Mouse (Mus musculus): ENCODE measurements around the gene Gtf2h4. TPM values are rescaled to one million over a fixed set of nuclear protein-coding genes. Genes with fewer than 3 reads are reported as not detected.

Gene Gtf2h4
- polyA plus RNA-seq, 1 experiment, result 17.2 TPM

DNA sequence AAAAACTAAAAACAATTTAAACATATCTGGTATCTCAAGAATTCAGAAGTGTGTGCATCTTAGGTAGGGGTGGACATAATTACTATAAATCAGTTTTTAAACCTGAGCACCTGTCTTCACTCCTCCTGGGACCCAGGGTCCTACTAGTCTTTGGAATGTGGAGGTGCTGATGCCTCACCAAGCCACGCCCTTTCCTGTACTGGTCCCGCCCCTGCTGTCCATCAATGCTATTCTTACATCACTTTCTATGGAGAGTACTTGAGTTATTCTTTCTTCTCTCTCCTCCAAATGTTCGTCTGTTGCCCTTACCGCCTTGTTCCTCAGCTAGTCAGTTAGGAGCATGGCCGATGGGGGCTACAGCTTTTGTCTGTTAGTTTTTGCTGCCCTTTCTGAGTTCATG, 37.2 kb downstream of the Gtf2h4 start:
- no peak overlapping the region for H3K4me3 ChIP-seq (ENCODE audit: low read depth, low read length)
- H3K27me3 ChIP-seq (ENCODE audit: control insufficient read depth, insufficient read depth, low read length), result no peaks in the 10 kb centered on the region
- no peak overlapping the region for H3K27ac ChIP-seq (ENCODE audit: insufficient read depth, low read depth, low read length)
- peaks cover 3% of the 10 kb centered on the region; the same call in 1 of the 2 replicates for H3K4me1 ChIP-seq (ENCODE audit: control insufficient read depth, insufficient read depth, insufficient read length, low read length)
- H3K36me3 ChIP-seq (ENCODE audit: control insufficient read depth, insufficient read depth, low read length), result no peaks in the 10 kb centered on the region
- 43% methylated on average over 5 of the region's 5 CpGs for WGBS
- TF ChIP-seq POLR2A (IDR thresholded peaks at IDR 0.05; ENCODE audit: low read depth, low read length), result no peak
- no peak for TF ChIP-seq CTCF (IDR thresholded peaks at IDR 0.05; ENCODE audit: extremely low read depth, insufficient read length, insufficient replicate concordance, low read depth, low read length)

GRCm38 (mm10) chr17:35635699-35636111, 37.8 kb downstream of the Gtf2h4 start:
- Histone ChIP-seq H3K4me1 (ENCODE audit: control insufficient read depth, insufficient read depth, insufficient read length, low read length) (peaks cover 3% of the 10 kb centered on the region; the same call in 1 of the 2 replicates), H3K4me3 (ENCODE audit: low read depth, low read length) (peak overlapping the region; percentile 65), H3K27ac (ENCODE audit: insufficient read depth, low read depth, low read length) (no peak overlapping the region), H3K27me3 (ENCODE audit: control insufficient read depth, insufficient read depth, low read length) (no peaks in the 10 kb centered on the region), H3K36me3 (ENCODE audit: control insufficient read depth, insufficient read depth, low read length) (no peaks in the 10 kb centered on the region)
- under 1% methylated on average over 15 of the region's 15 CpGs for WGBS
- TF ChIP-seq CTCF (IDR thresholded peaks at IDR 0.05; ENCODE audit: extremely low read depth, insufficient read length, insufficient replicate concordance, low read depth, low read length) (peak; percentile 93; the same call in 1 of the 2 replicates), POLR2A (IDR thresholded peaks at IDR 0.05; ENCODE audit: low read depth, low read length) (no peak)

GRCm38 (mm10) chr17:35635202-35635601, 38.3 kb downstream of the Gtf2h4 start:
- H3K27ac ChIP-seq (ENCODE audit: insufficient read depth, low read depth, low read length), result no peak overlapping the region
- H3K4me1 ChIP-seq (ENCODE audit: control insufficient read depth, insufficient read depth, insufficient read length, low read length), result peaks cover 3% of the 10 kb centered on the region; the same call in 1 of the 2 replicates
- H3K4me3 ChIP-seq (ENCODE audit: low read depth, low read length), result no peak overlapping the region
- no peaks in the 10 kb centered on the region for H3K27me3 ChIP-seq (ENCODE audit: control insufficient read depth, insufficient read depth, low read length)
- WGBS, result 67% methylated on average over 3 of the region's 3 CpGs
- H3K36me3 ChIP-seq (ENCODE audit: control insufficient read depth, insufficient read depth, low read length), result no peaks in the 10 kb centered on the region
- TF ChIP-seq CTCF (IDR thresholded peaks at IDR 0.05; ENCODE audit: extremely low read depth, insufficient read length, insufficient replicate concordance, low read depth, low read length) (no peak), POLR2A (IDR thresholded peaks at IDR 0.05; ENCODE audit: low read depth, low read length) (no peak)

DNA sequence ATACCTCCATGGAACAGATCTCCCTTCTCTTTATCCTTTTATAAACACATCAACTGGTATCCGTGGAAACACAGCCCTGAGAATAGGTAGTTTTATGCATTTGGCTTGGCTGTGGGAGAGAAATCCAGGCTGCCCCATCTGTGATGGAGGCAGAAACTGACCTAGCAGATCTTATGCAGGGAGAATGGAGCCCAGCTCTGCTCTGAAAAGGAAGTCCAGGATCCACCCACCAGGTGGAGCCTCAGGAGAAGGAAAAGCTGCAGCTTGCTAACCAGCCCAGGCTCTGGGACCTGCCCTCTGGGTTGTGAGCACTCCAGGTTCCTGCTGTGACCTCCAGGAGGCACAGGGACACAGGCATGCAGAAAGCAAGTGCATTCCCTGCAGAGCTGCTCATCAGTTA, 39.5 kb downstream of the Gtf2h4 start:
- Histone ChIP-seq H3K27ac (ENCODE audit: insufficient read depth, low read depth, low read length) (no peak overlapping the region), H3K4me3 (ENCODE audit: low read depth, low read length) (no peak overlapping the region), H3K27me3 (ENCODE audit: control insufficient read depth, insufficient read depth, low read length) (no peaks in the 10 kb centered on the region), H3K36me3 (ENCODE audit: control insufficient read depth, insufficient read depth, low read length) (no peaks in the 10 kb centered on the region), H3K4me1 (ENCODE audit: control insufficient read depth, insufficient read depth, insufficient read length, low read length) (peaks cover 3% of the 10 kb centered on the region; the same call in 1 of the 2 replicates)
- TF ChIP-seq CTCF (IDR thresholded peaks at IDR 0.05; ENCODE audit: extremely low read depth, insufficient read length, insufficient replicate concordance, low read depth, low read length), result peak; percentile 48; the same call in 1 of the 2 replicates
- no peak for TF ChIP-seq POLR2A (IDR thresholded peaks at IDR 0.05; ENCODE audit: low read depth, low read length)
- WGBS, result 14% methylated on average over 1 of the region's 1 CpGs

GRCm38 (mm10) chr17:35626537-35626936, 47.0 kb downstream of the Gtf2h4 start, which contains the start of gene Gm9573:
TSS of gene Gm9573 (minus strand) at chr17:35626637.
- no peaks in the 10 kb centered on the region for H3K36me3 ChIP-seq (ENCODE audit: control insufficient read depth, insufficient read depth, low read length)
- H3K4me1 ChIP-seq (ENCODE audit: control insufficient read depth, insufficient read depth, insufficient read length, low read length), result no peaks in the 10 kb centered on the region
- WGBS, result 69% methylated on average over 7 of the region's 7 CpGs
- H3K27ac ChIP-seq (ENCODE audit: insufficient read depth, low read depth, low read length), result no peak within 1 kb of the TSS
- no peak within 1 kb of the TSS for H3K4me3 ChIP-seq (ENCODE audit: low read depth, low read length)
- TF ChIP-seq CTCF (IDR thresholded peaks at IDR 0.05; ENCODE audit: extremely low read depth, insufficient read length, insufficient replicate concordance, low read depth, low read length) (no peak), POLR2A (IDR thresholded peaks at IDR 0.05; ENCODE audit: low read depth, low read length) (no peak)
- H3K27me3 ChIP-seq (ENCODE audit: control insufficient read depth, insufficient read depth, low read length), result no peaks in the 10 kb centered on the region

Other genes starting within 250 kb of the Gtf2h4 start
- gene H2-Q6, start 248.9 kb downstream of the Gtf2h4 start, polyA plus RNA-seq (2012; rRNA removed), result 23.8 and 59.3 TPM in 2 replicates
- gene H2-Q7, start 234.6 kb downstream of the Gtf2h4 start, polyA plus RNA-seq (2012; rRNA removed), result 74.1 and 186 TPM in 2 replicates
- gene H2-Q10, start 203.7 kb downstream of the Gtf2h4 start, polyA plus RNA-seq (2012; rRNA removed), result 8.5 and 12.0 TPM in 2 replicates
- gene Pou5f1, start 167.7 kb downstream of the Gtf2h4 start, polyA plus RNA-seq (2012; rRNA removed), result not detected in 2 replicates
- 7.3 and 8.1 TPM in 2 replicates for gene Tcf19, start 156.9 kb downstream of the Gtf2h4 start, polyA plus RNA-seq (2012; rRNA removed)
- 3.2 and 3.5 TPM in 2 replicates for gene Cchcr1, start 156.6 kb downstream of the Gtf2h4 start, polyA plus RNA-seq (2012; rRNA removed)
- 0.15 and 0.37 TPM in 2 replicates for gene Psors1c2, start 140.5 kb downstream of the Gtf2h4 start, polyA plus RNA-seq (2012; rRNA removed)
- 0.08 and 0.39 TPM in 2 replicates for gene Cdsn, start 121.6 kb downstream of the Gtf2h4 start, polyA plus RNA-seq (2012; rRNA removed)
- gene 2300002M23Rik, start 106.3 kb downstream of the Gtf2h4 start, polyA plus RNA-seq (2012; rRNA removed), result not detected in 2 replicates
- gene Sfta2, start 72.2 kb downstream of the Gtf2h4 start, polyA plus RNA-seq (2012; rRNA removed), result not detected in 2 replicates
- not detected in 2 replicates for gene Gm9573, start 47.1 kb downstream of the Gtf2h4 start, polyA plus RNA-seq (2012; rRNA removed)
- 0.23 and 85.7 TPM in 2 replicates for gene Mucl3, start 30.0 kb downstream of the Gtf2h4 start, polyA plus RNA-seq (2012; rRNA removed)
- 18.2 and 26.5 TPM in 2 replicates for gene Vars2, start 6.1 kb downstream of the Gtf2h4 start, polyA plus RNA-seq (2012; rRNA removed)
- 51.9 and 76.9 TPM in 2 replicates for gene Ddr1, start 30.9 kb upstream of the Gtf2h4 start, polyA plus RNA-seq (2012; rRNA removed)
- 6.1 and 8.6 TPM in 2 replicates for gene Ier3, start 147.9 kb upstream of the Gtf2h4 start, polyA plus RNA-seq (2012; rRNA removed)
- gene Flot1, start 149.5 kb upstream of the Gtf2h4 start, polyA plus RNA-seq (2012; rRNA removed), result 33.4 and 53.2 TPM in 2 replicates
- 82.8 and 157 TPM in 2 replicates for gene Tubb5, start 164.6 kb upstream of the Gtf2h4 start, polyA plus RNA-seq (2012; rRNA removed)
- gene Mdc1, start 167.8 kb upstream of the Gtf2h4 start, polyA plus RNA-seq (2012; rRNA removed), result 1.7 and 3.2 TPM in 2 replicates
- gene Nrm, start 187.6 kb upstream of the Gtf2h4 start, polyA plus RNA-seq (2012; rRNA removed), result 9.3 and 15.9 TPM in 2 replicates
- 16.5 and 22.0 TPM in 2 replicates for gene Ppp1r18, start 191.9 kb upstream of the Gtf2h4 start, polyA plus RNA-seq (2012; rRNA removed)
- gene Dhx16, start 206.1 kb upstream of the Gtf2h4 start, polyA plus RNA-seq (2012; rRNA removed), result 47.0 and 64.3 TPM in 2 replicates
- gene 2310061I04Rik, start 223.7 kb upstream of the Gtf2h4 start, polyA plus RNA-seq (2012; rRNA removed), result 82.8 and 142 TPM in 2 replicates
- 24.7 and 56.1 TPM in 2 replicates for gene Atat1, start 236.3 kb upstream of the Gtf2h4 start, polyA plus RNA-seq (2012; rRNA removed)
- 49.0 and 63.4 TPM in 2 replicates for gene Mrps18b, start 242.7 kb upstream of the Gtf2h4 start, polyA plus RNA-seq (2012; rRNA removed)
- gene Ppp1r10, start 242.7 kb upstream of the Gtf2h4 start, polyA plus RNA-seq (2012; rRNA removed), result 15.1 and 33.3 TPM in 2 replicates